Mouse (Mus musculus) small intestine, adult 2 months (tissue): ENCODE measurements around the gene Fryl.

Experiments
- CTCF ChIP-seq: fragments of 200-500 bp; IDR thresholded peaks from 2 replicates; pipeline ENCODE4 v1.5.1; 2012; ENCODE audit warnings: low read depth, mild to moderate bottlenecking, control low read depth, inconsistent platforms, low read length, moderate library complexity, mixed read lengths; ENCODE audit not compliant: insufficient replicate concordance, insufficient read length; ENCODE audit errors: extremely low read depth
- POLR2A ChIP-seq: fragments of 200-500 bp; IDR thresholded peaks from 2 replicates; pipeline ENCODE4 v1.6.1; 2012; ENCODE audit warnings: low read depth, mild to moderate bottlenecking, control low read depth, inconsistent platforms, low read length, moderate library complexity

- no peak for TF ChIP-seq POLR2A
- TF ChIP-seq CTCF: no peak
Measured at GRCm38 (mm10) chr5:73229467-73229866, 27.0 kb downstream of the Fryl start.
